Mouse (Mus musculus) layer of hippocampus, adult 11-12 months (tissue): ENCODE results near the gene Steap2.
"Not testable (repeated sequence)": the region's sequence is repeated elsewhere in the genome, so short reads cannot be mapped to it uniquely, and the experiment has no call there.

ENCODE experiments used
- DNase-seq: peaks from one replicate; pipeline ENCODE4 v3.0.0; 2022; ENCODE audit warnings: low spot score

Gene Steap2

DNA sequence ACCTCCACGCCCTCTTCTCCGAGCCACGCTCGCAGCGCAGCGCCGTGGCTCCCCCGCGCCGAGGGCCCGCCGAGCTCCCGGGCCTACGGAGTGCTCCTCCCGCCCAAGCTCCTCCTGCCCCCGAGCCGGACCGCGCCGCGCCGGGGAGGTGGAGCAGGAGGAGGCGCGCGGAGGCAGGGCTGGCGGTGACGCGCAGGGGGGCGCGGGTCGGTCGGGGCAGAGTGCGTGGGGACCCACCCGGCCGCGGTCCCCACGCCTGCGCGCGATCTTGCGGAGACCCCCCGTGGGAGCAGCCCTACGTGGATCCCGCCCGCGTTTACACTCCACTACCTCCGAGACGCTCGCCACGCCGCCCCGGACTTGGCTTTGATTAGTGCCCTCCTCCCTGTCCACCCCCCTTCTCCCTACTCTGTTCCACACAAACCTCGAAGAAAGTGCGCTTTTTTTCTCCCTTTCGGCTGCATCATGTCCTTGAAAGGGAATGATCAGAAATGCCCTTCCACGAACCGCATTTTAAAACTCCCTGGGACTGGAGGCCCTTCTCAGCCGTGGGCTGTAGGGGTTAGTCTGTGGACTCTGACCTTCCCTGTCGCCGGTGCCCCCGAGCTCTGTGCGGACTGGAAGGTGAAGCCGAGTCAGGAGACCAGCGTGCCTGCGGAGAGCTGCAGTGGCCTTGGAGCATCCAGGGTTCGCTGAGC is at the start of gene Steap2:
TSS of gene Steap2 (minus strand) at position 623 of the 698 bp plus-strand sequence.
- peak; percentile 15 for DNase-seq

GRCm38 (mm10) chr5:5734445-5734844 is 40.1 kb upstream of the Steap2 start:
- DNase-seq, result no peak

- DNase-seq, result no peak
Measured at GRCm38 (mm10) chr5:5732858-5733257, 38.5 kb upstream of the Steap2 start.

- DNase-seq, result no peak
Measured at GRCm38 (mm10) chr5:5732208-5732607, 37.8 kb upstream of the Steap2 start.

- no peak for DNase-seq
Measured at GRCm38 (mm10) chr5:5729904-5730303, 35.5 kb upstream of the Steap2 start.

DNA sequence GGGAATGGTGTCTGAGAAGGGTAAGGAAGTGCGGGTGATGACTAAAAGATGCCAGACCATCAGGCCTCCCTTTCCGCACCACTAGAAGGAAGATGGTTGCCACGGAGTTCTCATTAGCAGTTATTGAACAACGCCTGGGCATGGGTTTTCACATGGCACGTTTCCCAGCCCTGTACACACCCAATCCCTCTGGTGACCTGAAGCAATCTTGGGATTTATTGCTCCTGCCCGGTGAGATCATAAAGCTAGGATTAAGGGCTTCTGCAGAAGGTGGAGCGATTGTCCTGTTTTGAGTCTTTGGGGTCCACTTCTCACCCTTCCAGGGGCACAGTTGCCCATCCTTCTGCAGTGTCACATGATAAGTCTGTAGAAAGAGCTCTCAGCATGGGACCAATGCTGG is 27.8 kb upstream of the Steap2 start:
- DNase-seq, result no peak

DNA sequence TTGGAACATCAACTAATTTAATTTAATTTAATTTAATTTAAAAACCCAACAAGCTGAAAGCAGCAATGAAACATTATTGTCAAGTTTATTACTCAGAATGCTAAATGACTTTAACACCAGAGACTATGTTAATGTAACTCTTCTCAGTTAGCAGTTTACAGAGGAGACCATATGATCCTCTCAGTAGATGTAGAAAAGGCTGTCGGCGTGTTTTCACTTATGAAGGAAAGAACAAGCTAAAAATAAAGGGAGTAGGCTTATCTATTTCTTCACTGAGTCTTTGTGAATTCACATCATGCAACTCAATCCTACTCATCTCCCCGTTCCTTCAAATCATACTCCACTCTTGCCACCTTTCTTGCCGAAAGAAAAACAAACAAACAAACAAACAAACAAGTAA is 16.7 kb upstream of the Steap2 start:
- DNase-seq, result no peak

DNA sequence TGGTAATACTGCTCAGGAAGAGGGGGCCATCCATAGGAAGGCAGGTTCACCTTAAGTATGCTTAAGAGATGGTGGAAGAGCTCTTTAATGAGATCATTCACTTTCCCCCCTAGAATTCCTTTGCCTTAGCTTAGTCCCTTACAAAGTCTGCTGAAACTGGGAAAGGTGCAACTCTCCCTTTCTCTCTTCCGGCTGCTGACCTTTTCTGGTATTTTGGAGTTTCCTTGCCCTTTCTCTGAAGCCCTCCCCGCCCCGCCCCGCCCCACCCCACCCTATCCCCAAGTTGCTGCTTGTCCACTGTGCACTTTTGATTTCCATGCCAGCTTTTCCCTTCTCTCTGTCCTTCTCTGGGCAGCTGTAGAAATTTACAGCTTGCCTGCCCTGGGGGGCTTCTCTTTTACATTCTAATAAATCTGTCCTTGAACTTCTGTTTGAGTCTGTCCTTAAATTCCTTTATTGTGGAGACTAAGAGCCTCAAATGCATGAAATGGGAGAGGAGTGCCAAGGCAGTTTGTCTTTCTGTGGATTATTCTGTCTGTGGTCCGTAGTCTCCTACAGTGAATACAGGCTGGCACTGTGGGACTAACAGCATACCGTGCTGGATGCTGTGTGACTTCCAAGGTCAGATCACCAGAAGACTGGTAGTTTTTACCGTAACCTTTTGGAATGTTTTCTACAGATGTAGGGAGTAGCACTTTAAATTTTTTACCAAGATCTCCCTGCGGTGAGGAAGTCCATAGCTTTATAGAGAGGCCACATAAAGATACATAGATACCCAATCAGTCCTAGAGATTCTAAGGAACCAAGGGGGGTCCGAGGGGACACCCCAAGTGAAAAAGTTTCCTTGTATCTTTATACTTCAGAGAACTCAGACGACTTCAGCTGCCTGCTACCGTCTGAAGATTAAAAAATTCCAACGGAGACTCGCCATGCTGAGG is 13.2 kb upstream of the Steap2 start:
- no peak for DNase-seq

DNA sequence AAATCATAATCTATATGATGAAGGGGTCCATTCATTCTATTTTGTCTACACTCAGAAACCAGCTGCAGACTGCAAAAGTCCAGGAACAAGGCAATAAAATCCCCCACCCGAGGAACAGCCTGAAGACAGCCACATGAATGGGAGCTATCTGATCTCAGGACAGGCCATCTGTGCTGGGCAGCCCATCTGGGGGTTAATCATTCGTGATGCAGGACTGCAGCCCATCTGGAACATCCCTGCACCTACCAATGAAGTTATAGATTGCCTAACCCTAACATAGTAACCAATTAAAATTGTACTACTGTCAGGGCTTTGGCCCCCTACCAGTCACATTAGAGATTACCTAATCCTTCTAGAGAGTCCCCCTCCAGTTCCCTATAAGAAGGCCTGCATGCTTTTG is 10.6 kb upstream of the Steap2 start:
- DNase-seq, result no peak

DNA sequence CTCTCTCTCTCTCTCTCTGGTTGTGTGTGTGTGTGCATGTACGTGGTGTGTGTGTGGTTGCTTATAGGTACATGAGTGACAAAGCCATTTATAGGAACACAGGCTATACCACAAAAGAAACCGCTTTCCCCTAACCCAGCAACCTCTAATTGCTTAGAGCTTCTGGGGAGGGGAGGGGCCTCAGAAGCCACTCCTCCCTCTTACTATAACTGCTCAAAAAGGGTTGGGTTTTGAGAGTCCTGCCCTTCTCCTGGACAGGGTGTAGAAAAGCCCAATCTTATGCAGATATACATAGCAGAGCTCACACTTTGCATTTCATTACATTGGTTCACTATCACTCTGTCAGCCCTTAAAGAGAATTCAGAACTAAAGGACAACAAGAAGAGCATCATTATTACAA is 6.0 kb upstream of the Steap2 start:
- no peak for DNase-seq

DNA sequence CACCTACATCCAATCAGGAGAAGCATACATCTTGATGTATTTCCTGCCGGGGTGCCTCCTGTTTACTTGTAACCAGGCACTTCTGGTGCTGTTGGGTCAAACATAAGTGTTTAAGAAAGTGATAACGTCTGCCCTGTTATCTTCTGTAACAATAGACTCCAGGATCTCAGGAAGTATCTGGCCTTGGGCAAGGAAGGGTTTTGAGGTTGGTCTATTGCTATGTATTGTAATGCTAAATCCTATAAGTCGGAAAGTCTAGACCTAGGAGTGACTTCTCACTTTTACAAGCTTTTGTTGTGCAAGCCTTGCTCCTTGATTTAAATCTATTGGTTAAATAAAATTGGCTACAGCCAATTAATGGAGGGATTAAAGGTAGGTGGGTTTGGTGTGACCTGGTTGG is 4.5 kb upstream of the Steap2 start:
- no peak for DNase-seq

DNA sequence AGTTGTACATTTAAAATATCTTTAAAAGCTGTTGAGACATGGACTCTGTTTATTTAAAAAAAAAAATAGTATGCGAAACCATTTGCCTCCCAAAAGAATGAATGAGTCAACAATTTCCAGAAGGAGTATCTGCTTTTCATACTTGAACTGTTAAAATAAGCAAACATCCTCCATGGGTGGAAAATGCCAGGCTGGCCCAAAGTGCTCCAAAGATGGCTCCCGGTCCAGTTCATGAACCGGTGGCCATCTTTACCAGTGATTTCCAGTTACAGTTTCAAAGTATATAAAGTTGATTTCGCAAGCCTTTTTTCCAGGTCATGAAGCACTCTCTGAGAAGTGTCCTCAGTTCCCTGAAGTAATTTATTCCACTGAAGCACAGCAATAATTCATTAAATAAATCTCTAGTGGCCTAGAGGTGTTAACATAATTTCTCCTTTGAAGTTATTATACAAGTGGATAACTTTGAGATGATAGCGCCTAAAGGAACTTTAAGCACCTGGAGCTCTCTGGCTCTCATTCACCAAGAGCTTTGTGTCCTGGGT is 1.1 kb upstream of the Steap2 start:
- DNase-seq, result no peak

DNA sequence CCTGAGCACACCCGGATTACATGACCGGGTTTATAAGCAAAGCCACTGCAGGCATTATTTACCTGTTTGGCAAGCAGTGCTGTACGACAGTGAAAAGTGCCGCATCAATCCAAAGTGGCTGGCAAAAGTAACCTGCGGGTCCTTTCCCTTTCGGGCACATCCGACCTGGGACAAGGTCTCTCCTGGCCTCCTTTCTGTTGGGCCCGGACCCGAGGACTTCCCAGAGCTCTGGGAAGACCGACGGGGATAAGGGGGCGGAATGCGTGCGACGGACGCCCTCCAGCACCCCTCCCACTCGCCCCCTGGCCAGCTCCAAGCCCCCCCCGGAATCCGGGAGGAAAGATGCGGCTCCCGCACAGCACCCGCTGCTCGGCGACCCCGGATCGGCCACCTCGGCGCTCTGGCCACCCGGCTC is 830 bp downstream of the Steap2 start:
- no peak for DNase-seq

GRCm38 (mm10) chr5:5692167-5692738 is 2.1 kb downstream of the Steap2 start:
- DNase-seq, result no peak

DNA sequence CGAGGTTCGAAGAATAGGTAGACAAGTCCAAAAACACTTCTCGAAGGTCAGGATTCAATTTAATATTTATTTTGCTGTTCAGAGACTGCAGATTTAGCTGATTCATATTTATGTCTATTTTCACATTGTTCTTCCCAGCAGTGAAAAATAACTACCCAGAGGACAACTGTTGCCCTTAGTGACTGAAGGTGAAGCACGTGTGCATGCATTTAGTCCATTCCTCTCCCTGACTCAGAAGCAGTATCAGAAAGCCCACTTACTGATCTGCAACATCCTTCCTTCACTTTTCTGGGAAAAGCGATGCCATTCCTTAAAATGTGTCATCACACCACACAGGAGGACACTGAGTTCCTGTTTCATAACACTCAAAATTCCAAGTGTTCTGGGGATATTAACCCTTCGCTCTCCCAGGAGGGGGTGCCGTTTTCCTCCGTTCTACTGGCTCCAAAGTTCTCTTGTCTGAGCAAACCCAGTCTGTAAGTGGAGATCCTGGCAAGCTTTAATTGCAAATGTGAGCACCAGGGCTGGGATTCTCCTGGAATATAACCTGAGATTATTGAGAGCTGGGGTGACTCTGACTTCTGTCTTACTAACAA is 5.3 kb downstream of the Steap2 start:
- DNase-seq, result no peak

- no peak for DNase-seq
Measured at GRCm38 (mm10) chr5:5688228-5688627, 6.2 kb downstream of the Steap2 start.

DNA sequence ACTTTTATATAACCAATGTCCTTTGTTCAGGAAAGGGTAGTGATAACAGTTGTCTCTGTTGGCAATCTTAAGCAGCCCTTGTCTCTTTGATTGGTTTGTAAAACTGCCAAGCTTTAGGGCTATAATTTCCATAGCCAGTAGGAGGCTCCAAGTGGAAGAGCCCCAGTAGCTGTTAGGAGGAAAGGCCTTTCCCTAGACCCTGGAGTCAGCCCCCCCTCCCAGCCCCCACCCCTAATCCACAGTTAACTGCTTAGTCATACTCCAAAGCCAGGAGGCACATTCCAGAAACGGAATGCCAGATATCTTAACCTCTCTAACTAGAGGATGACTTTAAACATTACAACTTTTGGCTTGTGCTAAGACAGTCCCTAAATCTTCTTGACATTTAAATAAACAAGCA is 7.4 kb downstream of the Steap2 start:
- DNase-seq, result no peak

DNA sequence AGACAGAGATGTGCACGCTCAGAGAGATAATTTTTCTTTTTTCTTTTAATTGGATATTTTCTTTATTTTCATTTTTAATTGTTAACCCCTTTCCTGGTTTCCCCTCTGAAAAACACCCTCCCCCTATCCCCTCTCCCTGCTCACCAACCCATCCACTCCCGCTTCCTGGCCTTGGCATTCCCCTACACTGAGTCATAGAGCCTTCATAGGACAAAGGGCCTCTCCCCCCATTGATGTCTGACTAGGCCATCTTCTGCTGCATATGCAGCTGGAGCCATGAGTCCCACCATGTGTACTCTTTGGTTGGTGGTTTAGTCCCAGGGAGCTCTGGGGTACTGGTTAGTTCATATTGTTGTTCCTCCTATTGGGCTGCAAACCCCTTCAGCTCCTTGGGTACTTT is 9.4 kb downstream of the Steap2 start:
- not testable (repeated sequence) for DNase-seq

DNA sequence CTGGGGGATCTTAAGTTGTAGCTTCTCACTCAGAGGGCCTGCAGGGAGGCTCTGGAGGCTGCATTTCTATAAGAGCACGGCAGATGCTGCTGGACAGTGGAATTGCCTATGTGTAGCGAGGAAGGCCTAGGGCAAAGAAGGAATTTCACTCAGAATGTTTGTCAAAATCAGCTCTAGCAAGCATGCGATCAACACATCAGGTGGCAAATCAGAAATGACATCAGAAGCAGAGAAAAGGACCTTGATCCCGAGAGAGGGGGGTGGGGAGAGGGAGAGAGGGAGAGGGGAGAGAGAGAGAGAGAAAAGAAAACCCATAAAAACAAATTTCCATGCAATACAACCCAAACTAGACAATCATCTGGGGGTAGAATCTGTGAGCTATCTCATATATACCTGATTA is 11.1 kb downstream of the Steap2 start:
- DNase-seq, result no peak

DNA sequence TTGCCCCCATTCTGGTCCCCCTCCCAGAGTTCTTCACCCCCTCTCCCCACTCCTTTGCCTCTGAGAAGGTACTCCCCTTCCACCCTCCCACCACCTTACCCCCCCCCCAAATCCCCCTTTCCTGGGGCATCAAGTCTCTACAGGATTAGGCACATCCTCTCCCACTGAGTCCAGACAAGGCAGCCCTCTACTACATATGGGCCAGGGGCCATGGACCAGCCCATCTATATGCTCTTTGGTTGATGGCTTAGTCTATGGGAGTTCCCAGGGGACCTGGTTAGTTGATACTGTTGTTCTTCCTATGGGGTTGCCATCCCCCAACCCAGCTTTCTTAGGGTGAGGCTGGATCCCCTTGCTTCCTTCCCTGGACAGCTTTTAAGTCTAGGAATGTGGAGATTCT is 14.9 kb downstream of the Steap2 start:
- DNase-seq, result no peak

DNA sequence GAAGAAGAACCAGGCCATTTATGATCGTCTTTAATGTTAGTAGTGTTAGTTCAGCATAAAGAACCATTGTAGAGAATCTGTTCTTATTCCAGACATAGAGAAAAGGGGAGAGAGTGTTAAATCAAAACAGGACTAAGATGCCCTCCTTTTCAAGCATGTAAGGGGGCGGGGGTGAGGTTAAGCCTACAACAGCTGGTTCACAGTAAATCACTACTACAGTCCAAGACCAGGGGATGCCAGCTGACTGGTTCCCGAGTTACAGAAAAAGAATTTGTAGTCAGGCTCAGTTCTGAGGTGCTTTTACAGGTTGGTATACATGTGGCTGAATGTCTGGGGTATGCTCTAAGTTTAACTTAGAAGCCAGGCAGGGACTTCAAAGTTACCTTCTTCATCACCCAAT is 18.3 kb downstream of the Steap2 start:
- no peak for DNase-seq

DNA sequence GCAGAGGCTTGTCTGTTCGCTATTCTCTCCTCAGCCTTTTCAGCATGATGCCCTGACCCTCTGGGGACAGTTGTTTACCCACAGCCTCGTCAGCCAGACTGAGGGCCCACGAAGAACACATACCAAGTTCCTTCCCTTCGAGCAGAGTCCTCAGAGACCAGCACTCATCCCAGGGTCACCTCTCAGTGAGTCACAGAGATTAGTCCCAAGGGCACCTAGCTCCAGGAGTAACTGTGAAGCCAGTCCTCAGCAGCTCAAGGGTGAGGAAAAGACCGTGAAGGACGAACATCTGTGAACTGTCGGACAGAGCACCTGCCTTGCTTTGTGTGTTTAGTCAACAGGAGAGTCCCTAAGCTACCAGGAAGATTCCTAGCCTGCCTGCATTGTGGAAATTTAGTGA is 25.5 kb downstream of the Steap2 start:
- no peak for DNase-seq
